Mouse (Mus musculus) liver, embryonic 14.5 days (tissue): ENCODE measurements around the gene Ltf. TPM values are rescaled to one million over a fixed set of nuclear protein-coding genes. Genes with fewer than 3 reads are reported as not detected.

Experiments
- ATAC-seq: fragments of 200-750 bp; cut with Nextera tagmentation; 2 replicates; pipeline ENCODE4 v1.8.0; 2017; ENCODE audit warnings: moderate number of reproducible peaks, mild to moderate bottlenecking, moderate library complexity; ENCODE audit not compliant: insufficient read depth
- DNase-seq, 3 experiments: peaks; one replicate each; pipeline ENCODE4 v3.0.0-alpha.2; 2012 to 2013; ENCODE audit warnings: low read depth in 3 of 3, low spot score in 3 of 3
- H3K27ac ChIP-seq: fragments of 300-500 bp; sonication (generic); 2 replicates; pipeline ENCODE4 v1.5.1; 2014; ENCODE audit warnings: moderate library complexity, mild to moderate bottlenecking, control low read depth, inconsistent platforms
- H3K27me3 ChIP-seq: fragments of 300-500 bp; sonication (generic); 2 replicates; pipeline ENCODE4 v1.6.1; 2014; ENCODE audit warnings: mild to moderate bottlenecking, low read length, moderate library complexity; ENCODE audit not compliant: control insufficient read depth, insufficient read depth
- H3K36me3 ChIP-seq: fragments of 300-500 bp; sonication (generic); replicated peaks from 2 replicates; pipeline ENCODE4 v1.6.1; 2014; ENCODE audit warnings: low read depth; ENCODE audit not compliant: control insufficient read depth, insufficient read depth
- H3K4me1 ChIP-seq, 2 experiments: fragments of 200-500 bp in 1 of 2; fragments of 300-500 bp in 1 of 2; sonication (generic) in 1 of 2; replicated peaks; 2 replicates each; pipeline ENCODE4 v1.6.1; 2012 to 2014; ENCODE audit warnings: antibody characterized with exemption in 1 of 2, inconsistent platforms in 1 of 2, low read length in 1 of 2; ENCODE audit not compliant: control insufficient read depth in 2 of 2, insufficient read depth in 2 of 2
- H3K4me2 ChIP-seq: fragments of 300-500 bp; sonication (generic); 2 replicates; pipeline ENCODE4 v1.6.1; 2014; ENCODE audit warnings: low read depth, mild to moderate bottlenecking, control low read depth, moderate library complexity
- H3K4me3 ChIP-seq, 2 experiments: fragments of 200-500 bp in 1 of 2; fragments of 300-500 bp in 1 of 2; sonication (generic) in 1 of 2; 2 replicates each; pipeline ENCODE4 v1.5.1; 2012 to 2014; ENCODE audit warnings: low read depth in 2 of 2, low read length in 2 of 2, mild to moderate bottlenecking in 2 of 2, control low read depth in 1 of 2, inconsistent platforms in 1 of 2, moderate library complexity in 1 of 2; ENCODE audit not compliant: insufficient read depth in 1 of 2
- H3K9ac ChIP-seq: fragments of 300-500 bp; sonication (generic); replicated peaks from 2 replicates; pipeline ENCODE4 v1.6.1; 2014; ENCODE audit warnings: mild to moderate bottlenecking, control low read depth, moderate library complexity
- H3K9me3 ChIP-seq: fragments of 300-500 bp; sonication (generic); 2 replicates; pipeline ENCODE4 v1.6.1; 2016; ENCODE audit warnings: low read length, mixed read lengths; ENCODE audit not compliant: control insufficient read depth
- CTCF ChIP-seq: IDR thresholded peaks from 2 replicates; pipeline ENCODE4 v1.5.1; 2016; ENCODE audit warnings: antibody characterized with exemption, low read depth, control low read depth
- EP300 ChIP-seq: IDR thresholded peaks from 2 replicates; pipeline ENCODE4 v1.6.1; 2016; ENCODE audit warnings: antibody characterized with exemption, low read depth
- WGBS: fragments of 180-500 bp; shearing (Covaris S2); extraction: QIAGEN DNeasy Blood & Tissue Kit; methylation state at CpG from one replicate; pipeline ENCODE4 v1.1.7; 2014; ENCODE audit not compliant: insufficient replicate concordance; 5-methylcytosine and 5-hydroxymethylcytosine counted together
- polyA plus RNA-seq, 2 experiments: library from polyadenylated mRNA; depleted of rRNA in 1 of 2; stranded (reverse) in 1 of 2; unstranded in 1 of 2; fragments of >200 nt; fragmentation: Nextera tagmentation in 1 of 2; extraction: Ambion mirVana in 1 of 2; gene quantifications; 2 replicates each; pipeline versions ENCODE4 v1.2.1 to v1.2.3; 2012 to 2014

Gene Ltf
- polyA plus RNA-seq, 2 experiments, result 7.4 to 29.8 TPM

GRCm38 (mm10) chr9:111012041-111012440, 7.0 kb upstream of the Ltf start:
- H3K36me3 ChIP-seq, result no peaks in the 10 kb centered on the region
- H3K9me3 ChIP-seq, result no peaks in the 10 kb centered on the region
- DNase-seq (no peak), ATAC-seq (no peak)
- 49% methylated on average over 3 of the region's 3 CpGs for WGBS
- H3K4me1 ChIP-seq, result no peaks in the 10 kb centered on the region
- H3K27me3 ChIP-seq, result no peaks in the 10 kb centered on the region
- H3K4me3 ChIP-seq, result no peak overlapping the region
- no peak overlapping the region for H3K9ac ChIP-seq
- TF ChIP-seq CTCF (no peak), EP300 (no peak)
- H3K27ac ChIP-seq, result no peak overlapping the region
- H3K4me2 ChIP-seq, result no peak overlapping the region

- Histone ChIP-seq H3K9me3 (no peaks in the 10 kb centered on the region), H3K4me1 (no peaks in the 10 kb centered on the region; a peak in 1 of 4 replicates), H3K27ac (no peak overlapping the region), H3K4me2 (no peak overlapping the region), H3K9ac (no peak overlapping the region), H3K4me3 (no peak overlapping the region), H3K27me3 (no peaks in the 10 kb centered on the region), H3K36me3 (no peaks in the 10 kb centered on the region)
- WGBS, result 62% methylated on average over 4 of the region's 4 CpGs
- DNase-seq (no peak), ATAC-seq (no peak)
- no peak for TF ChIP-seq EP300
- TF ChIP-seq CTCF, result peak; percentile 47
Measured at GRCm38 (mm10) chr9:111015658-111016057, 3.4 kb upstream of the Ltf start.

GRCm38 (mm10) chr9:111026791-111027190, 7.7 kb downstream of the Ltf start:
- Histone ChIP-seq H3K4me2 (no peak overlapping the region), H3K27me3 (no peaks in the 10 kb centered on the region), H3K9ac (no peak overlapping the region), H3K36me3 (no peaks in the 10 kb centered on the region), H3K27ac (no peak overlapping the region), H3K9me3 (no peaks in the 10 kb centered on the region), H3K4me3 (no peak overlapping the region), H3K4me1 (no peaks in the 10 kb centered on the region)
- no peak for ATAC-seq
- TF ChIP-seq CTCF, result no peak
- TF ChIP-seq EP300, result no peak
- no peak for DNase-seq
- WGBS, result 47% methylated on average over 10 of the region's 10 CpGs

GRCm38 (mm10) chr9:111033717-111034116, 14.6 kb downstream of the Ltf start:
- Histone ChIP-seq H3K27me3 (no peaks in the 10 kb centered on the region), H3K4me1 (peaks cover 0 to 3% of the 10 kb centered on the region in 2 experiments; a peak in 1 of 4 replicates), H3K4me2 (no peak overlapping the region), H3K9ac (no peak overlapping the region), H3K9me3 (no peaks in the 10 kb centered on the region), H3K4me3 (no peak overlapping the region), H3K27ac (no peak overlapping the region), H3K36me3 (no peaks in the 10 kb centered on the region)
- ATAC-seq (no peak), DNase-seq (no peak)
- 59% methylated on average over 4 of the region's 4 CpGs for WGBS
- no peak for TF ChIP-seq CTCF
- TF ChIP-seq EP300, result no peak

GRCm38 (mm10) chr9:111039966-111040365, 20.9 kb downstream of the Ltf start:
- 52% methylated on average over 4 of the region's 4 CpGs for whole genome bisulfite sequencing
- Histone ChIP-seq H3K9me3 (no peaks in the 10 kb centered on the region), H3K9ac (no peak overlapping the region), H3K36me3 (no peaks in the 10 kb centered on the region), H3K4me1 (peaks cover 0 to 2% of the 10 kb centered on the region in 2 experiments; a peak in 1 of 4 replicates), H3K4me2 (no peak overlapping the region), H3K4me3 (no peak overlapping the region), H3K27ac (no peak overlapping the region), H3K27me3 (no peaks in the 10 kb centered on the region)
- TF ChIP-seq EP300, result no peak
- no peak for TF ChIP-seq CTCF
- ATAC-seq (no peak), DNase-seq (no peak)
